In genomic region chr16:48745418-48745817, GRCm38 (mm10) we compare ENCODE assay signal across 20 mouse cellular contexts. TPM values are rescaled to one million over a fixed set of nuclear protein-coding genes. Genes with fewer than 3 reads are reported as not detected.
"Had no signal": no experiment of that assay in that cellular context is flagged by ENCODE, and none has a peak within 500 bp of the region (broad histone marks: within the 10 kb centered on the region; RNA-seq: fewer than 3 reads in every experiment).

No protein-coding gene starts in this region.

- H3K36me3 ChIP-seq: lung, embryonic 15.5 days; midbrain, embryonic 10.5 days; midbrain, embryonic 12.5 days; neural tube, embryonic 13.5 days; neural tube, embryonic 15.5 days had no signal

- H3K9me3 ChIP-seq: lung, embryonic 15.5 days; midbrain, embryonic 10.5 days; midbrain, embryonic 12.5 days; neural tube, embryonic 13.5 days; neural tube, embryonic 15.5 days had no signal

- H3K4me1 ChIP-seq: lung, embryonic 15.5 days had no signal

- DNase-seq: lung, adult 2 months; lung, postnatal 4 days; midbrain, embryonic 14.5 days; retina, postnatal 1 day; right cerebral cortex, adult 18-20 months; right cerebral cortex, postnatal 25 days; right cerebral cortex, postnatal 4 days; spleen, adult 18-20 months; thymus, adult 18-20 months; thymus, postnatal 25 days had no signal

- H3K4me2 ChIP-seq: lung, embryonic 15.5 days; midbrain, embryonic 12.5 days; neural tube, embryonic 13.5 days; neural tube, embryonic 15.5 days had no signal

- H3K27ac ChIP-seq: liver, embryonic 14.5 days; lung, embryonic 15.5 days; midbrain, embryonic 10.5 days; midbrain, embryonic 12.5 days; neural tube, embryonic 13.5 days; neural tube, embryonic 15.5 days had no signal

- H3K27me3 ChIP-seq: lung, embryonic 15.5 days; midbrain, embryonic 12.5 days; neural tube, embryonic 13.5 days; neural tube, embryonic 15.5 days had no signal

- H3K4me3 ChIP-seq: lung, embryonic 15.5 days; midbrain, embryonic 10.5 days; midbrain, embryonic 12.5 days; neural tube, embryonic 13.5 days; neural tube, embryonic 15.5 days had no signal

- H3K9ac ChIP-seq: liver, embryonic 14.5 days; lung, embryonic 15.5 days; midbrain, embryonic 12.5 days; neural tube, embryonic 13.5 days; neural tube, embryonic 15.5 days had no signal

- ATAC-seq: lung, postnatal 0 days; midbrain, embryonic 16.5 days had no signal

RNA-seq across cellular contexts. Expression of gene Trat1, which starts 26.4 kb away (rescaled TPM):
- polyA plus RNA-seq: liver, embryonic 14.5 days; liver, embryonic 16.5 days; midbrain, embryonic 10.5 days; midbrain, embryonic 12.5 days; midbrain, embryonic 14.5 days; midbrain, embryonic 16.5 days; neural tube, embryonic 11.5 days; neural tube, embryonic 13.5 days had no signal
